Comparison of ENCODE assay signal across 11 mouse cellular contexts in the genomic region with DNA sequence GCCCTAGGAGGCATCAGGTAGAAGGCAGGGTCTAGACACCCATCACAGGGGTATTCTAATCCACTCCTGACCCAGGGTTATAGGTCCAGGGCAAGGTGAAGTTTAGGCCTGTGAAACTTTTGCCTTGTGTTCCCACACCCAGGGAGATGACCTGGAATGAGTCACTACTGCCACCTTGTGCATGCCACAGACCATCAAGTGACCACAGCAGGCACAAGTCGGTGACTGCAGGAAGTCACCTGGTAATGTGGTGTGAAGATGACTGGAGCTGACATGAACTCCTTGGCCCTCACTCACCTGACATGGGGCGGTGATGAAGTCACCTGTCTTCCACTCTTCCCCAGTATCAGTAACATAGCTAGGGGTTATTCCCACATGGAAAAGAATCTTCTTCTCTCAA. TPM values are rescaled to one million over a fixed set of nuclear protein-coding genes. Genes with fewer than 3 reads are reported as not detected.
DNase-seq lines count a peak whose midpoint lies in the region; ATAC-seq and TF ChIP-seq lines count a peak whose summit lies in the region.
"Had no signal": no experiment of that assay in that cellular context is flagged by ENCODE, and none has a peak within 500 bp of the region (broad histone marks: within the 10 kb centered on the region; RNA-seq: fewer than 3 reads in every experiment).

No protein-coding gene starts in this region.

- peak; percentile 8; the same call in 1 of the 2 replicates for TF ChIP-seq CTCF in gastrocnemius, adult 2 months (IDR thresholded peaks at IDR 0.05)
- peak; percentile 53 for TF ChIP-seq CTCF in lung, adult 2 months (IDR thresholded peaks at IDR 0.05; ENCODE audit: insufficient read depth, low read length)

- WGBS in lung, adult 2 months = 44% methylated on average over 2 of the region's 2 CpGs

- H3K4me1 ChIP-seq in lung, adult 2 months (ENCODE audit: control insufficient read depth, insufficient read depth, low read length) = peaks cover 9% of the 10 kb centered on the region

- ATAC-seq in megakaryocyte, adult 5-6 weeks (ENCODE audit: poor library complexity, severe bottlenecking) = peak; percentile 52
- no peak for ATAC-seq in granulocyte monocyte progenitor cell, adult 5-6 weeks (replicated peaks; ENCODE audit: poor library complexity, severe bottlenecking)

- no peak overlapping the region for H3K4me3 ChIP-seq in gastrocnemius, adult 2 months
- H3K4me3 ChIP-seq in lung, adult 2 months (replicated peaks; ENCODE audit: extremely low read depth, low read depth, low read length) = no peak overlapping the region
- H3K4me3 ChIP-seq: kidney, embryonic 15.5 days; neural tube, embryonic 12.5 days had no signal

- intact Hi-C loops in gastrocnemius, adult 2 months (cut with DNase I) = no loop called here
- intact Hi-C loops in gastrocnemius, postnatal 14 days (cut with DNase I; ENCODE audit: low total_unique reads) = no loop called here

- DNase-seq in gastrocnemius, adult 2 months = no peak
- no peak for DNase-seq in gastrocnemius, postnatal 14 days
- DNase-seq in lung, adult 2 months = no peak
- DNase-seq in lung, postnatal 4 days = no peak
- peak; percentile 46 for DNase-seq in cerebellum, adult 8-10 months
- DNase-seq in thymus, postnatal 4 days = no peak
- DNase-seq: thymus, adult 18-20 months had no signal

- no peak overlapping the region for H3K27ac ChIP-seq in gastrocnemius, adult 2 months
- H3K27ac ChIP-seq: neural tube, embryonic 12.5 days had no signal

- no peak for TF ChIP-seq POLR2A in lung, adult 2 months (IDR thresholded peaks at IDR 0.05; ENCODE audit: borderline replicate concordance, extremely low read depth, low read depth, low read length)

RNA-seq across cellular contexts. Expression of a gene that starts 2.5 kb away (rescaled TPM):
- 1 to 10 TPM; 2.3 to 2.6 TPM for total RNA-seq in gastrocnemius, adult 2 months (2021)
- 1 to 10 TPM; 6.4 to 7.4 TPM for total RNA-seq in gastrocnemius, postnatal 14 days (2021)
- 49.9 and 56.2 TPM in 2 replicates for polyA plus RNA-seq in lung, adult 2 months (2012; rRNA removed)
- total RNA-seq in megakaryocyte, adult 5-6 weeks (2015) = 1.9 and 2.4 TPM in 2 replicates
- 2.2 and 4.0 TPM in 2 replicates for total RNA-seq in megakaryocyte, adult 5-6 weeks (2017)
- total RNA-seq in granulocyte monocyte progenitor cell, adult 5-6 weeks (2014; fragmentation: Nextera tagmentation) = 7.0 and 16.3 TPM in 2 replicates
- total RNA-seq in granulocyte monocyte progenitor cell, adult 5-6 weeks (2017) = 10.6 and 13.8 TPM in 2 replicates

RNA-seq across cellular contexts. Expression of a gene that starts 18.5 kb away (rescaled TPM):
- not detected for total RNA-seq in gastrocnemius, adult 2 months (2021)
- total RNA-seq in gastrocnemius, postnatal 14 days (2021) = under 1 TPM; 0.04 to 0.09 TPM
- polyA plus RNA-seq in lung, adult 2 months (2012; rRNA removed) = 6.6 and 7.9 TPM in 2 replicates
- not detected in 2 replicates for total RNA-seq in megakaryocyte, adult 5-6 weeks (2015)
- not detected in 2 replicates for total RNA-seq in megakaryocyte, adult 5-6 weeks (2017)
- not detected in 2 replicates for total RNA-seq in granulocyte monocyte progenitor cell, adult 5-6 weeks (2014; fragmentation: Nextera tagmentation)
- not detected in 2 replicates for total RNA-seq in granulocyte monocyte progenitor cell, adult 5-6 weeks (2017)

RNA-seq across cellular contexts. Expression of a gene that starts 39.1 kb away (rescaled TPM):
- 10 to 100 TPM; 18.0 to 22.7 TPM for total RNA-seq in gastrocnemius, adult 2 months (2021)
- total RNA-seq in gastrocnemius, postnatal 14 days (2021) = 10 to 100 TPM; 17.0 to 17.6 TPM
- polyA plus RNA-seq in lung, adult 2 months (2012; rRNA removed) = 16.3 and 16.4 TPM in 2 replicates
- 4.4 and 5.8 TPM in 2 replicates for total RNA-seq in megakaryocyte, adult 5-6 weeks (2015)
- total RNA-seq in megakaryocyte, adult 5-6 weeks (2017) = 5.1 TPM in 2 replicates
- 9.5 and 10.4 TPM in 2 replicates for total RNA-seq in granulocyte monocyte progenitor cell, adult 5-6 weeks (2014; fragmentation: Nextera tagmentation)
- 5.9 and 7.6 TPM in 2 replicates for total RNA-seq in granulocyte monocyte progenitor cell, adult 5-6 weeks (2017)

RNA-seq across cellular contexts. Expression of a gene that starts 47.9 kb away (rescaled TPM):
- 1 to 10 TPM; 1.1 to 1.2 TPM for total RNA-seq in gastrocnemius, adult 2 months (2021)
- 1 to 10 TPM in 1 of 2 experiments, under 1 TPM in 1; 0.71 to 1.1 TPM for total RNA-seq in gastrocnemius, postnatal 14 days (2021)
- polyA plus RNA-seq in lung, adult 2 months (2012; rRNA removed) = 27.1 and 30.6 TPM in 2 replicates
- total RNA-seq in megakaryocyte, adult 5-6 weeks (2015) = 42.6 and 45.3 TPM in 2 replicates
- total RNA-seq in megakaryocyte, adult 5-6 weeks (2017) = 141 and 169 TPM in 2 replicates
- 42.3 and 55.8 TPM in 2 replicates for total RNA-seq in granulocyte monocyte progenitor cell, adult 5-6 weeks (2014; fragmentation: Nextera tagmentation)
- 121 and 122 TPM in 2 replicates for total RNA-seq in granulocyte monocyte progenitor cell, adult 5-6 weeks (2017)
